Mouse (Mus musculus): ENCODE results near the gene Trim71. TPM values are rescaled to one million over a fixed set of nuclear protein-coding genes. Genes with fewer than 3 reads are reported as not detected.
A peak's percentile ranks its signal among the peaks of the same experiment; 100 is the strongest.

The Trim71 gene
- 1 to 10 TPM in 1 of 2 experiments, under 1 TPM in 1; 0.91 to 1.2 TPM for total RNA-seq (2021)

DNA sequence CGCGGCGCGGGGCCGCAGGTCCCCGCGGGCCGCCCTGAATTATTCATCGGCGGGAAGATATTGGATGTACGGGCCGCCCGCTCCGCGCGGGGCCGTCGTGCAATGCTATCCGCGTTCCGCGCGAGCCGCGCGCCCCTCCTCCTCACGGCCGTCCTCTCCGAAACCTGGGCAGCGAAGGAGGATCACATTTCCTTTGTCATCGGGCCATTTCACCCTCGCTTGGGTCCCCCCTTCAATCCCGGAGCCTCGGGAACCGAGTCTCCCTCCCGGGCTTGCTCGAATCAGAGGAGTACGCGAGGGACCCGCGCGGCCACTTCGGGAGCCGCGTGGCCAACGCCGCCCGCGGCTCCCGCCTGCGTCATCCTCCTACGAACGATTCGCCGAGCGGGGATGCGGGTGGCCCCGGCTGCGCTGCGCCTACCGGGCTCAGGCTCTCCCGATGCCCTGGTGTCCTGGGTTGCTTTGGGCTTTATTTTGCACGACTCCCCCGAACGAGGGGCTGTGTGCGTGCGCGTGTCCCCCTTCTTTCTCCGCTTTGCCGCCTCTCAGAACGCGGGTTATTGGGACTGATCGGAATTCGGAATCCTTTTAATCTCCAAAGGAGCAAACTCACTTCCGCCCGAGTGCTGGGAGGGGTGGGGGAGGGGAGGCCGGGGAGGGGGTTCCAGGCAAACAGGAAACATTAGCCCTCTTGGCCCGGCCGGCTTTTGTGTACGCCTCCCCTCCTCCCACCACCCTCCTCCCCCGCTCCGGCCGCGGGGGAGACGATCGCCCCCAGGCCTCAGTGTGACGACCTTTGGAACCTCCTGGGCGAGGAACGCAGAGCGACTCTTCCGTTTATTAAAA is at the start of gene Trim71:
Gene Trim71 (minus strand): TSS at position 609 of the 846 bp plus-strand sequence.
- peak; percentile 17 to 24 for DNase-seq (ENCODE audit: extremely low spot score in 1 of 2, low spot score in 1 of 2)

DNA sequence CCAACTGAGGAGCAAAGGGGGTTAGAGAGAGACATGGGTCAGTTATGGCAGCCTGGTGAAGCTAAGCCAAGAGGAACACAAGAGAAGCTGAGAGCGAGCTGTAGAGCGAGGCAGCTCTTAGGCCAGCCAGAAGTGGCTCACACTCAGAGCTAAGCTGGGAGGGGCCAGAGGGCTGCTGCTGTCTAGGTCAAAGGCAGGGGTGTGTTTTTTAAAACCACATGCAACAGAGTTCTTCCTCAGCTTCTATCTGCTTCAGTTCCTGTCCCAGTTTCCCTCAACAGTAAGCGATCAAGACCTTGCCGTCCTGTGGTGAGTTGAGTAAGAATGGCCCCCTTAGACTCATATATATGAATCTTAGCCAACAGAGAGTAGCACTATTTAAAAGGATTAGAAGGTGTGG is 48.9 kb upstream of the Trim71 start:
- DNase-seq (ENCODE audit: extremely low spot score in 1 of 2, low spot score in 1 of 2): no peak

GRCm38 (mm10) chr9:114612566-114612965 is 48.4 kb upstream of the Trim71 start:
- no peak for DNase-seq (ENCODE audit: extremely low spot score in 1 of 2, low spot score in 1 of 2)

DNA sequence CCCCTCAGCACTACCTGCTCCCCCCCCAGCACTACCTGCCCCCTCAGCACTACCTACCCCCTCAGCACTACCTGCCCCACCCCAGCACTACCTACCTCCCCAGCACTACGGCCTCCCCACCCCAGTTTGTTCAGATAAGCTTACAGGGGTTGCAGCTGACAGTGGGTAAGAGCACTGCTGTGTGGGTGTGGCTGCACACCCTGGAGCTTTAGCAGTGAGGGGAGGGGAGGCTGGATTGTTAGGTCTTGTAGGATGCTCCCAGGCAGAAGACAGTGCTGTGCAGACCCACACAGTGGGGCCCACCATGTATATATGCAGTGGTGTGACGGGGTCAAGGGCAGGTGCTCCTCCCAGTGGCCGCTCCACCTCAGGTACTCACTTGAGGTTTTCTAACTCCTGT is 46.1 kb upstream of the Trim71 start:
- no peak for DNase-seq (ENCODE audit: extremely low spot score in 1 of 2, low spot score in 1 of 2)

GRCm38 (mm10) chr9:114603876-114604540 is 39.8 kb upstream of the Trim71 start:
- DNase-seq (ENCODE audit: extremely low spot score in 1 of 2, low spot score in 1 of 2): no peak

GRCm38 (mm10) chr9:114601096-114601495 is 36.9 kb upstream of the Trim71 start:
- no peak for DNase-seq (ENCODE audit: extremely low spot score in 1 of 2, low spot score in 1 of 2)

DNA sequence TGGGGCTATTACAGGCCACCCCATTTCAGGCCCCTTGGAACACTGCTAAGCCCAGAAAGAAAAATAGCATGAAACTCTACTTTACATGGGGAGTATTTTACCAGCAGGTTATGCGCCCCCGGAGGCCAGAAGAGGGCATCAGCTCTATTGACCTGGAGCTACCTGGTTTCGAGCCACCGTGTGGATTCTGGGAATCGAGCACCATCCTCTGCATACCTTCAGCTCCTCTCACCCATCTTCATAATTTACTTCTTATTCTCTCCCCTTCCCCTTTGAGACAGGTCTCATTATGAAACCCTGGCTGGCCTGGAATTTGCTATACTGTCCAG is 20.8 kb upstream of the Trim71 start:
- no peak for DNase-seq (ENCODE audit: extremely low spot score in 1 of 2, low spot score in 1 of 2)

GRCm38 (mm10) chr9:114584183-114585016 is 20.2 kb upstream of the Trim71 start:
- no peak for DNase-seq (ENCODE audit: extremely low spot score in 1 of 2, low spot score in 1 of 2)

DNA sequence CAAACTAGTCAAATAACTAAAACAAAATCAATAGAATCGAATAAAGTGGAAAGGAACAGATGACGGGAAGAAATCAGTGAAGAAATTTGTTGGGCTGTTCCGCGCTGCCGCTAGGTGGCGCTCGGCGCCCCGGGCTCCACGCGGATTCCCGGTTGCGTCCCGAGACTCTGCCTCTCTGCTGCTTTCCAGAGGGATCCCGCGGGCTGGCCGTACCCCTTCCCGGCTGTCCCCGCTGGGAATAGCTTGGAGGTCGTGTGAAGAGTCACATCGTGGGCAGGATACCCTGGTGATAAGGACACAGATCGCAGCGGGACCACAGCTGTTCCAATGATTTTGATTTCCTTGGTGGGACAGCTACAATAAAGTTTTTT is 19.6 kb upstream of the Trim71 start:
- peak; percentile 31 to 74 for DNase-seq (ENCODE audit: extremely low spot score in 1 of 2, low spot score in 1 of 2)

DNA sequence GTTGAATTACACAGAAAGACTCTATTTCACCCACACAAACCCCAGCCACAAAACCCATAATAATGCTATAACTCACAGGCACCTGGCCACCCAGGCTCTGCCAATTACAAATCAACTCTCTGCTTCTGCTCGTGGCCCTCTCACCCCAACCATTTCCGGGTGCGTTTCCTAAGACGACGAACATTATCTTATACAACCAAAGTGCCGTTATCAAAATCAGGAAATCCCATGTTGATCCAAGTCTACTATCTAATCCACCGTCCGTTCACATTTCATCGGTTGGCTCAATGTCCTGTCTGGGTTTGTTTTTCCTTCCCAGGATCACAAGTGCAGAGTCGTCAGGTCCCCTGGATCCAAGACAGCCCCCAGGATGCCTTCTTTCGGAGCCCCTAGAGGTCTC is 14.5 kb upstream of the Trim71 start:
- DNase-seq (ENCODE audit: extremely low spot score in 1 of 2, low spot score in 1 of 2): no peak

- DNase-seq (ENCODE audit: extremely low spot score in 1 of 2, low spot score in 1 of 2): no peak
Observed at GRCm38 (mm10) chr9:114576001-114576400, 11.8 kb upstream of the Trim71 start.

DNA sequence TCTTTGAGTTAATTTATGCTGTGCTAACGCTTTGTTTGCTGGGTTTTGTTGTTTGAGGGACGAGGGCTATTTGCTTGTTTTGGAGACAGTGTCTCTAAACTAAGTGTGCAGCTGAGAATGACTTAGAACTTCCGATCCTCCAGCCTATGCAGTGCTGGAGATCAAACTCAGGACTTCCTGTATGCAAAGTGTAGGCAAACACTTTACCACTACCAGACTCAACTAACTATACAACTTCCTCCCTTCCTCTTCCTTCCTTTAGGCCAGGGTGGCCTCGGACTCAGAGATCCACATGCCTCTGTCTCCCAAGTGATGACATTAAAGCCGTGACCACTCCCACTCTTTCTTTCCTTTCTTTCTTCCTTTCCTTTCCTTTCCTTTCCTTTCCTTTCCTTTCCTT is 9.4 kb upstream of the Trim71 start:
- no peak for DNase-seq (ENCODE audit: extremely low spot score in 1 of 2, low spot score in 1 of 2)

- DNase-seq (ENCODE audit: extremely low spot score in 1 of 2, low spot score in 1 of 2): no peak
Observed at GRCm38 (mm10) chr9:114568682-114569474, 4.7 kb upstream of the Trim71 start.

DNA sequence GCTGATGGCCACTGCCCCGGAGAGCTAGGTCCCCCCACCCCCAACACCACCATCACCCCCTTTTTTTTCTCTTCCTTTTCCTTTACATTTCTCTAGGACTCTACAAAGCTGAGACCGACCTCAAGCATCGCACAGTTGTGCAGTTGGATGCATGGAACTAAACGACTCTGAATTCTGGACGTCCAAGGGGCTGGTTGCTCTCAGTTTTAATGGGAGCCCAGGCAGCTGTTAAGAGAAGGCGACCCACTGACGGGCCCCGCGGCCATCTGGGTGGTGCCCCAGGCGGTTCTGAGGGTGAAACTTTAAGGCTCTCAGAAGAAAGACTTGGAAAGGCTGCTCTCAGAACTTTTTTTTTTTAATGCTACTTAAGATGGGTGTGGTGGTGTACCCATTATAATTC is 498 bp upstream of the Trim71 start:
- no peak for DNase-seq (ENCODE audit: extremely low spot score in 1 of 2, low spot score in 1 of 2)

- no peak for DNase-seq (ENCODE audit: extremely low spot score in 1 of 2, low spot score in 1 of 2)
Observed at GRCm38 (mm10) chr9:114562919-114563751, 1.0 kb downstream of the Trim71 start.

DNA sequence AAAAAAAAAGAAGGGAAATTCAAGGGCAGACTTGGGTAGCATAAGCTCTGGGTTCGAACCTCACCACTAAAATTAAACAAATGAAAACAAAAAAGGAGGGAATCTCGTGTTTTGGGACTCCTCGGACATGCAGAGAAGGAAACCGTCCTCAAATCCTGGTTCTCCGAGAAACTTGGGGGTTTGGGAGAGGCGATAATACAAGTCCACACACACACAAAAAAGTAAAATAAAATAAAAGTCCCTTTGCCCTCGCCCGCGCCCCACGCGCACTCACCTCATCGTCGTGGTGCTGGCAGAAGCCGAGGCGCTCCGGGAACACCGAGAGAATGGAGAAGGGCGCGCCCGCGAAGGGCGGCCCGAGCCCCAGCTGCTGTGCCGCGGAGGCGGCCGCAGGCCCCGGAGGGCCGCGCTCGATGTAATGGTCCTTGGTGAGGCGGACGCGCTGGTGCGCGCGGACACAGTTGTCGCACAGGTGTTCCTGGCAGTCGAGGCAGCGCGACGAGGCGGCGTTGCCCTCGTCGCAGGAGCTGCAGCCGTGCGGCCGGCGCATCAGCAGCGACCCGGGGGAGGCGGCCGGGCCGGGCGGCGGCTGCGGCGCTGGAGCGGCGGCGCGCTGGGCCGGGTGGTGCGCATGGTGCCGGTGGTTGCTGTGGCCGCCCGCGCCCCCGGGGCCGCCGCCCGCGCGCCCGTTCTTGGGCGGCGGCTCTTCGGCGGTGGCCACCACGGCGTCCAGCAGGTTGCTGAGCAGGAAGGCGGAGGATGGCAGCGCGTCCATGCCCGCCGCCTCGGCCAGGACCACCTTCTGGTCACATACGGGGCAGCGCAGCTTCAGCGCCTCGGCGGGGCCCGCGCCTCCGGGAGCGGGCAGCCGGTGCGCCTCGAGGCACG is 1.9 kb downstream of the Trim71 start:
- no peak for DNase-seq (ENCODE audit: extremely low spot score in 1 of 2, low spot score in 1 of 2)

DNA sequence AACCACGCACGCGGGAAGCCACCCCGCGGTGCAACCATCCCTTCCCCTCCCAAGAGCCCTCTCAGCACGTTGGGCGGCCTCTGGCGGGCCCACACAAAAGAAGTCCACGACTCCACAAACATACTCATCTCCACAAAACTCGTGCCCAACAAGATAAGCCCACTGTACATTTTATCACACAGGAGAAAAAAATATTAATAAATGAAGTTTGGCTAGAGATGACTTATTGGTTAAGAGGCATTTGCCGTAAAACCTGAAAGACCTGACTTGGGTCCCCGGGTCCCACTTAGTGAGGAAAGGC is 2.5 kb downstream of the Trim71 start:
- no peak for DNase-seq (ENCODE audit: extremely low spot score in 1 of 2, low spot score in 1 of 2)

- no peak for DNase-seq (ENCODE audit: extremely low spot score in 1 of 2, low spot score in 1 of 2)
Observed at GRCm38 (mm10) chr9:114560771-114561670, 3.1 kb downstream of the Trim71 start.
